Mouse (Mus musculus): Measurements from ENCODE around the gene Wwox.

Wwox gene

DNA sequence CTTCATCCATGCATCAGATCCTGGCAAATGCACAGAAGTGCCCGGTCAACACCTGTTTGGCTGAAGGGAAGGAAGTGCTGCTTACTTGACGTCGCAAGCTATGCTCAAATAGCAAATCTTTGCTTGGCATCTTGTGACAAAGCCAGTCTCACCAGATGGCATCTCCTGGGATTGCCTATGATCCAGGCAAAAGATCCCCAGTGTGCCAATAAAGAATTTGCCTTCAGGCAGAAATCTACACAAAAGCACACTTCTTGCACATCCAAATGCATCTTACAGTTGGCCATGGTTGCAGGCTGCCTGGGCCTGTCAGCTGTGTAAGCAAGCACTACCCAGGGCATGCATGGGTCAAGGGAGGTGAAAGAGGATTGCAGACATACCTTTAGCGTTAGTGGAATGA is 773.7 kb downstream of the Wwox start:
- DNase-seq (ENCODE audit: low read depth, low spot score): no peak

DNA sequence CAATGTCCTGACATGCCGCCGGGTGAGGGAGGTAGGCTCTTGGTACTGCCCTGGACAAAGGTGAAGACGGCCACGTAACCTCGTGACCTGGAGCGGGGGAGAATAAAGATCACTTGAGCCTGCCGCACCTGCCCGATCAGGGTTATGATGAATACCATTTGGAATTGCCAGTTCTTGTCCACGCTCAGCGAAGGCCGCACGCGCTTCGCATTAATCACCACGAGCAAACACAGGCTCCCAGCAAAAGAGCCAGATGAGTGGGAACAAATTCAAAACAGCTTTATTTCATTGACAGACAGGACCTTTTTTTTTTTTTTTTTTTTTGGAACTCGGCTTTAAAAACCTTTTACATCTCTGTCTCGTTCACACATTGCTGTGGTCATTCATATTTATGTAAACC is 775.4 kb downstream of the Wwox start:
- no peak for DNase-seq (ENCODE audit: low read depth, low spot score)

- DNase-seq (ENCODE audit: low read depth, low spot score): no peak
Measured at GRCm38 (mm10) chr8:115216801-115217200, 777.3 kb downstream of the Wwox start.

GRCm38 (mm10) chr8:115222545-115222944 is 783.1 kb downstream of the Wwox start:
- DNase-seq (ENCODE audit: low read depth, low spot score): no peak

- no peak for DNase-seq (ENCODE audit: low read depth, low spot score)
Measured at GRCm38 (mm10) chr8:115226781-115227583, 787.5 kb downstream of the Wwox start.

- no peak for DNase-seq (ENCODE audit: low read depth, low spot score)
Measured at GRCm38 (mm10) chr8:115228903-115229302, 789.4 kb downstream of the Wwox start.

DNA sequence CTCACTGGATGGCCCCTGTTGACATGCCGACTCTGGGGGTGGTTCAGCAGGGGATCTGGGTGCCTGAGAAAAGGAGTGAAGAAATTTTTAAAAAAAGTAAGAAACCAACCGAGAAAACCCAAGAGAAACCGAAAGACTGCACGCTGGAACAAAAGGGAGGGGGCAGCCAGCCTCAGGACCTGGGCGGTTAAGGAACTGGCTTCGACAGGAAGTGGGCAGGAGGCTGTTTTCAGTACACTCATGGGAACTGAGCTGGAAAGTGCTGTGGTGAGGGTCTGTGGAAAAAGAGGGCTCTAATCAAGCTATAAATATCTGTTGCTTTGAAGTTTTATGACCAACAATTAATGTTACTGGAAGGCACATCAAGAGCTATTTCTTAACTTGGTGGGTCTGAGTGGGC is 794.6 kb downstream of the Wwox start:
- DNase-seq (ENCODE audit: low read depth, low spot score): no peak

GRCm38 (mm10) chr8:115237596-115237995 is 798.1 kb downstream of the Wwox start:
- DNase-seq (ENCODE audit: low read depth, low spot score): no peak

DNA sequence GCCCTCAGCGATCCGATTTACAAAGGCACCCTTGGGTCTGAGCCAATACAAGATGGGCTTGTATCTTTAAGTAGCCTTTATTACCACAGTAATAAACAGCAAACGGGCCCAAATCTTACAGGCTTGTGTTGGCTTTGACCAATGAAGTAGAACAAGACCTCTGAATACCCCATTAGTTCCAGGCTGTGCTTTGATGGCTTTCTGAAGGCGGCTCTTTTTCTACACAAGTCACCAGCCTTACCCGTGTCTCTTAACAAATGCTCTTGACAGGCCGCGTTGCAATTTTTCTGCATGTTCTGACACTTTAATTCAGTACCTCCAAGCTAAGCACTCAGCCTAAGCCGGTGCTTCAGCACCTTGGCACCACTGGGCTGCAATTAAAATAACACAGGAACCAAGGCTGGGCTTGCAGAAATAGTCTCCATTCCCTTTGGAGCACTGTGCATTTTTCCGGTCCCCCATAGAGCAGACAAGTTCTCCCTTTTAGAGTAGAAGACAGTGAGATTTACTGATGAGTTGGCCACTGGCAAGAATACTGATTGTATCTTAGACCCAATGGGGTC is 804.1 kb downstream of the Wwox start:
- DNase-seq (ENCODE audit: low read depth, low spot score): no peak

- DNase-seq (ENCODE audit: low read depth, low spot score): no peak
Measured at GRCm38 (mm10) chr8:115249688-115250366, 810.4 kb downstream of the Wwox start.

DNA sequence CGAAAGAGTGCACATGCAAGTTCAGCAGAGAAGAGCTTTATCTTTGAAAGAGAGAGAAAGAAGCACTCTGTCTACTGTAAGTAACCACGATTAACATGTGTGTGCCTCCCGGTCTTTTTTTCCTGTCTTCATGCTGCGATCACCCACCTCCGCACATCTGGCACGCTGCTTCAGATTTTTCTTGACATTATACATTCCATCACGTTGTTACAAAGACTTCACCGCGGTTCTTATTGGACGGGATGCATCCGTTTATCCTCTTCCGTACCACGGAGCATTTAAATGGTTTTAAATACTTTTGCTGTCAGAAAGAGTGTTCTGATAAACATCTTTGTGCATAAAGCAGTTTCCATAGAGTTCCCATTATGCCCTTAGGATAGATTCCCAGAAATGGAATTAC is 816.1 kb downstream of the Wwox start:
- no peak for DNase-seq (ENCODE audit: low read depth, low spot score)

- no peak for DNase-seq (ENCODE audit: low read depth, low spot score)
Measured at GRCm38 (mm10) chr8:115257417-115257816, 818.0 kb downstream of the Wwox start.

- DNase-seq (ENCODE audit: low read depth, low spot score): no peak
Measured at GRCm38 (mm10) chr8:115259806-115260205, 820.4 kb downstream of the Wwox start.

- no peak for DNase-seq (ENCODE audit: low read depth, low spot score)
Measured at GRCm38 (mm10) chr8:115267196-115267595, 827.7 kb downstream of the Wwox start.

- DNase-seq (ENCODE audit: low read depth, low spot score): no peak
Measured at GRCm38 (mm10) chr8:115269601-115270000, 830.1 kb downstream of the Wwox start.

DNA sequence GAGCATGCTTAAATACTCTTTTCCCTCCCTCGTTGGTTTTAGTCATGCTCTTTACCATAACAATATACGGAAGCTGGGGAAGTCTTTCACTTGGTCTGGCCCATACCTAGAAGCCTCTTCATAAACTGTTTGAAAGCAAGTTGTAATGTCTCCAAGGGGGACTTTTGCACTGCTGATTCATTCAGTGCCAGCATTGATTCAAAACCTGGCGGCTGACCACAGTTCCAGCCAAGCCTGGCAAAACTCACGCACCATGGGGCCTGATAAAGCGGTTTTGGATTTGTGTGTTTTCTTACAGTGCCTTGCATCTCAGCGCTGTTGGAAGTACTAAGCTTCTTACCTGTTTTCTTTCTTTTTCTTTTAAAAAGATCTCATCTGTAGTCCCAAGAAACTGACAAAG is 834.5 kb downstream of the Wwox start:
- DNase-seq (ENCODE audit: low read depth, low spot score): no peak

GRCm38 (mm10) chr8:115276281-115276680 is 836.8 kb downstream of the Wwox start:
- DNase-seq (ENCODE audit: low read depth, low spot score): no peak

GRCm38 (mm10) chr8:115278291-115278690 is 838.8 kb downstream of the Wwox start:
- DNase-seq (ENCODE audit: low read depth, low spot score): no peak

DNA sequence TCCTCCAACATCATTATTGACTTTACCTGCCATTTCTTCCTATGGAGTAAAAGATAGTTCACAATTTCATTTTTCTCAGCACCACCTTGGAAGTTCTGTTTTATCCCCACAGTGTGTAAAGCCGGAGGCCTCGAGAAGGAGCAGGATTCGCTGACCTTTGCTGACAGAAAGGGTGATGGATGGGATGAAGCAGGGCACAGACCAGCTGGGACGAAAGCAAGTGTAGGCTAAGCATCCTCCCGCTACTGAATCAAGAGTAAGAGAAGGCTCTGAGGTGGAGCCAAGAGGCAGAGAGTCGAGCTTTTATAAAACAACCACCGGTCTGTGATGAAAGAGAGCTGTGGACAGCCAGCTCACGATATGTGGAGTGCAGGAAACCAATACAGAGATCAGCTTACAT is 850.8 kb downstream of the Wwox start:
- no peak for DNase-seq (ENCODE audit: low read depth, low spot score)

DNA sequence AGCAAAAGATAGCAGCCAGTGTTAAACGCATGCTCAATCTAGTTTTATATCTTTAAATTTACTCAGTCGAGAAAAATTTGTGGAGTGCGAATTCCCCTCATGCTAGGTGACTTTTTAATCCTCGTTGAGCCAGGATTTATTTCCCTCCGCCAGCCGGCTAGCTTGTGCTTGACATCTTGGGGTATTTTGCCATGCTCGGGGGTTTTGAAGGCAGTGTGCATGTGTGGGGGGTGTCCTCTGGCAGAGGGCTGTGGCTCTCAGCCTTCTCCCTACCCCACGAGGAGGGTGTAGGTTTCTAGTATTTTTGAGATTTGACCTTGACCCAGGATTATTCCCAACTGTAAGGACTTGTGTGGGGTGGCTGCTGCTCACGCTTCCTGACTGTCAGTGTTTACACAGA is 857.3 kb downstream of the Wwox start:
- no peak for DNase-seq (ENCODE audit: low read depth, low spot score)

GRCm38 (mm10) chr8:115302484-115302883 is 863.0 kb downstream of the Wwox start:
- no peak for DNase-seq (ENCODE audit: low read depth, low spot score)

- DNase-seq (ENCODE audit: low read depth, low spot score): no peak
Measured at GRCm38 (mm10) chr8:115307412-115307811, 868.0 kb downstream of the Wwox start.

DNA sequence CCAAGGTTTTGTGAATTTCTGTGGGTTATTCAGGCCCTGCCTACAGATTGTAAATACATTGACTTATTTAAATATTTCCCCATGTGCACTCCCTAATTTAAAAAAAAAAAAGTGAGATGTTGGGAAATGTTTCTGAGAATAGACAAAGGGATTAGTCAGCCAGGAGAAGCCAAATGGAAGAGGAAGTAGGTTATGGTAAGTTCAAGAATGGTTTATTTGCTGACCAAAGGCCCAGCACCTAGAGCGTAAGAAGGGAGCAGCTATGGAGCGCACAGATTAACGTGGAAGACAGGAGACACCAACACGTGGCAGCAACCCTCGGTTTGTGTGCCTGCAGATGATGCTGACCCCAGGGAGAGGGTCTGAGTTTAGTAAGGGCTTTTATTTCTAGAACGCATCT is 871.5 kb downstream of the Wwox start:
- DNase-seq (ENCODE audit: low read depth, low spot score): no peak

Measured in c-Kit-negative CD71-positive TER-119-positive erythroid progenitor cells, embryonic 14.5 days (primary cell).